Mouse (Mus musculus): ENCODE measurements around the gene Cep295nl. TPM values are rescaled to one million over a fixed set of nuclear protein-coding genes. Genes with fewer than 3 reads are reported as not detected.

Cep295nl gene
- total RNA-seq, 1 experiment from 2014 or later, result not detected

DNA sequence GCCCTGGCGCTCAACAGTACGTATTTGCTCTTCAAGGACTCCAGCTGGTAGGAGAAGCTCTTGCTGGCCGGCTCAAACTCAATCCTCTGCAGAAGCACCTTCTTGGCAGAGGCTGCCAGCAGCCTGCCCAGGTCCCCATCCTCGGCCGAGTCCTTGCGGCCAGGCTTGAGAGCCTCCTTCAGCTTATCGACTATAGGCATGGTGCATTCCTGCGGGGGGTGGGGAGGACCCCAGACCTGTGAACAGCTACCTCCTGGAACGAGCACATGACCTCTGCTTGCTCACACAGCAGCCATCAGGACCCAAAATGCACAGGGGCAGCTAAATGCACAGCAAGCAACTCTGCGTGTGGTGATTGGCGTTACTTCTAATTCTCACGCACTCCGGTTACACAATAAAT, 56.5 kb downstream of the Cep295nl start:
- no peak for ATAC-seq (replicated peaks; ENCODE audit: low read depth, poor library complexity, severe bottlenecking)

Other genes with a start within 250 kb of the Cep295nl start
- gene Dnah17, start 211.9 kb downstream of the Cep295nl start, total RNA-seq (2017), result not detected in 2 replicates
- 35.6 and 37.5 TPM in 2 replicates for gene Cyth1, start 93.9 kb downstream of the Cep295nl start, total RNA-seq (2017)
- gene Usp36, start 52.3 kb downstream of the Cep295nl start, total RNA-seq (2017), result 9.9 and 14.9 TPM in 2 replicates
- gene Timp2, start 13.2 kb upstream of the Cep295nl start, total RNA-seq (2017), result 8.9 and 24.3 TPM in 2 replicates
- 107 and 108 TPM in 2 replicates for gene Lgals3bp, start 59.6 kb upstream of the Cep295nl start, total RNA-seq (2017)
- 12.1 and 21.0 TPM in 2 replicates for gene Cant1, start 76.6 kb upstream of the Cep295nl start, total RNA-seq (2017)
- gene C1qtnf1, start 85.7 kb upstream of the Cep295nl start, total RNA-seq (2017), result not detected in 2 replicates
- gene Engase, start 134.3 kb upstream of the Cep295nl start, total RNA-seq (2017), result 2.8 and 4.6 TPM in 2 replicates

All from common myeloid progenitor, adult 5-6 weeks (primary cell).